Mouse (Mus musculus): ENCODE measurements around the gene Cd82.

- TF ChIP-seq CTCF (IDR thresholded peaks at IDR 0.05; ENCODE audit: borderline replicate concordance, extremely low read depth, insufficient read depth, insufficient read length) (no peak), POLR2A (IDR thresholded peaks at IDR 0.05; ENCODE audit: borderline replicate concordance, extremely low read depth, insufficient read depth, insufficient read length, poor library complexity, severe bottlenecking) (no peak)
These were observed 16.2 kb downstream of the Cd82 start for GRCm38 (mm10) chr2:93446606-93447353.

All from brain, embryonic 14.5 days (tissue).